In genomic region chr5:137455866-137456591, GRCm38 (mm10) we compare ENCODE assay signal across 9 mouse cellular contexts. TPM values are rescaled to one million over a fixed set of nuclear protein-coding genes. Genes with fewer than 3 reads are reported as not detected.
A peak's percentile ranks its signal among the peaks of the same experiment; 100 is the strongest.
DNase-seq lines count a peak whose midpoint lies in the region; ATAC-seq and TF ChIP-seq lines count a peak whose summit lies in the region.
"Had no signal": no experiment of that assay in that cellular context is flagged by ENCODE, and none has a peak within 500 bp of the region (broad histone marks: within the 10 kb centered on the region; RNA-seq: fewer than 3 reads in every experiment).

No protein-coding gene starts in this region.

- no peaks in the 10 kb centered on the region for H3K4me1 ChIP-seq in kidney, adult 2 months (ENCODE audit: control insufficient read depth, insufficient read depth, low read length)
- H3K4me1 ChIP-seq in liver, embryonic 11.5 days (replicated peaks; ENCODE audit: control insufficient read depth, insufficient read depth, low read length): no peaks in the 10 kb centered on the region
- H3K4me1 ChIP-seq in forebrain, embryonic 12.5 days: no peaks in the 10 kb centered on the region
- no peaks in the 10 kb centered on the region for H3K4me1 ChIP-seq in hindbrain, embryonic 16.5 days (ENCODE audit: control insufficient read depth, insufficient read depth, low read depth, low read length)
- H3K4me1 ChIP-seq: limb, embryonic 15.5 days had no signal

- peak; percentile 21 for DNase-seq in NIH3T3 (ENCODE audit: low read depth)
- peak; percentile 76 for DNase-seq in kidney, adult 2 months
- no peak for DNase-seq in liver, embryonic 11.5 days (ENCODE audit: low spot score)
- DNase-seq in lung, postnatal 14 days: peak; percentile 18
- no peak for DNase-seq in T-cell, adult 2 months (ENCODE audit: low spot score)
- DNase-seq in heart, adult 11 months: no peak

- no peaks in the 10 kb centered on the region for H3K27me3 ChIP-seq in kidney, adult 2 months (replicated peaks; ENCODE audit: control insufficient read depth, insufficient read depth, low read length)
- H3K27me3 ChIP-seq in liver, embryonic 11.5 days (replicated peaks; ENCODE audit: control insufficient read depth, insufficient read depth, low read length): no peaks in the 10 kb centered on the region
- H3K27me3 ChIP-seq in forebrain, embryonic 12.5 days: no peaks in the 10 kb centered on the region
- H3K27me3 ChIP-seq in hindbrain, embryonic 16.5 days (replicated peaks; ENCODE audit: control insufficient read depth, insufficient read depth, low read length): no peaks in the 10 kb centered on the region
- H3K27me3 ChIP-seq: limb, embryonic 15.5 days had no signal

- H3K36me3 ChIP-seq in kidney, adult 2 months (ENCODE audit: control insufficient read depth, insufficient read depth, low read length): no peaks in the 10 kb centered on the region
- no peaks in the 10 kb centered on the region for H3K36me3 ChIP-seq in liver, embryonic 11.5 days (ENCODE audit: control insufficient read depth, insufficient read depth, low read length)
- H3K36me3 ChIP-seq in forebrain, embryonic 12.5 days (replicated peaks): no peaks in the 10 kb centered on the region
- no peaks in the 10 kb centered on the region for H3K36me3 ChIP-seq in hindbrain, embryonic 16.5 days (ENCODE audit: control insufficient read depth, insufficient read depth, low read length)
- H3K36me3 ChIP-seq: limb, embryonic 15.5 days had no signal

- H3K4me3 ChIP-seq in kidney, adult 2 months (ENCODE audit: insufficient read depth, low read depth, low read length): no peak overlapping the region
- no peak overlapping the region for H3K4me3 ChIP-seq in liver, embryonic 11.5 days (ENCODE audit: low read depth, low read length)
- H3K4me3 ChIP-seq in forebrain, embryonic 12.5 days (replicated peaks): no peak overlapping the region
- H3K4me3 ChIP-seq in hindbrain, embryonic 16.5 days (ENCODE audit: low read length): no peak overlapping the region
- H3K4me3 ChIP-seq: limb, embryonic 15.5 days had no signal

- no peak overlapping the region for H3K4me2 ChIP-seq in liver, embryonic 11.5 days
- no peak overlapping the region for H3K4me2 ChIP-seq in forebrain, embryonic 12.5 days
- H3K4me2 ChIP-seq in hindbrain, embryonic 16.5 days (ENCODE audit: low read length): no peak overlapping the region
- H3K4me2 ChIP-seq: limb, embryonic 15.5 days had no signal

- 0 out of 2 replicates have a peak overlapping the region, but pooled peaks have one; percentile 24 for H3K27ac ChIP-seq in kidney, adult 2 months (ENCODE audit: insufficient read depth, low read depth, low read length)
- H3K27ac ChIP-seq in liver, embryonic 11.5 days (ENCODE audit: low read depth, low read length): no peak overlapping the region
- H3K27ac ChIP-seq in forebrain, embryonic 12.5 days: no peak overlapping the region
- H3K27ac ChIP-seq in hindbrain, embryonic 16.5 days (ENCODE audit: low read depth, low read length): no peak overlapping the region
- H3K27ac ChIP-seq: limb, embryonic 15.5 days had no signal

- TF ChIP-seq POLR2A in kidney, adult 2 months (IDR thresholded peaks at IDR 0.05; ENCODE audit: low read depth, low read length): no peak

- H3K9ac ChIP-seq in liver, embryonic 11.5 days (ENCODE audit: low read depth, low read length): no peak overlapping the region
- H3K9ac ChIP-seq in forebrain, embryonic 12.5 days: no peak overlapping the region
- no peak overlapping the region; the same call in 1 of the 2 replicates for H3K9ac ChIP-seq in hindbrain, embryonic 16.5 days (ENCODE audit: low read depth, low read length)
- H3K9ac ChIP-seq: limb, embryonic 15.5 days had no signal

- ATAC-seq in liver, embryonic 11.5 days (replicated peaks; ENCODE audit: low FRiP score): peak; percentile 61
- no peak for ATAC-seq in forebrain, embryonic 12.5 days (ENCODE audit: low FRiP score)
- ATAC-seq in hindbrain, embryonic 16.5 days: no peak

- 0 out of 2 replicates have a peak, but pooled peaks have one; percentile 8 for TF ChIP-seq CTCF in kidney, adult 2 months (conservative IDR thresholded peaks at IDR 0.05; ENCODE audit: insufficient read depth, insufficient read length, low read depth, low read length)

- WGBS in kidney, adult 2 months: 23% methylated on average over 7 of the region's 7 CpGs
- WGBS in liver, embryonic 11.5 days: 48% methylated on average over 7 of the region's 7 CpGs
- WGBS in forebrain, embryonic 12.5 days: 71% methylated on average over 7 of the region's 7 CpGs
- WGBS in hindbrain, embryonic 16.5 days: 62% methylated on average over 7 of the region's 7 CpGs

- no peaks in the 10 kb centered on the region for H3K9me3 ChIP-seq in liver, embryonic 11.5 days (ENCODE audit: control insufficient read depth, low read length)
- no peaks in the 10 kb centered on the region for H3K9me3 ChIP-seq in forebrain, embryonic 12.5 days
- no peaks in the 10 kb centered on the region for H3K9me3 ChIP-seq in hindbrain, embryonic 16.5 days (ENCODE audit: control insufficient read depth, low read length)
- H3K9me3 ChIP-seq: limb, embryonic 15.5 days had no signal

RNA-seq across cellular contexts. Expression of gene Zan, which starts 20.8 kb away (rescaled TPM):
- 0.16 and 0.19 TPM in 2 replicates for polyA plus RNA-seq in kidney, adult 2 months (2012; rRNA removed)
- 0.39 and 0.49 TPM in 2 replicates for polyA plus RNA-seq in liver, embryonic 11.5 days (2014; fragmentation: Nextera tagmentation; extraction: Ambion mirVana)
- polyA plus RNA-seq in forebrain, embryonic 12.5 days (2016; fragmentation: Nextera tagmentation; extraction: Ambion mirVana): 0.09 TPM in 2 replicates
- polyA plus RNA-seq in hindbrain, embryonic 16.5 days (2015; fragmentation: Nextera tagmentation; extraction: Ambion mirVana): 0.19 and 0.24 TPM in 2 replicates

RNA-seq across cellular contexts. Expression of gene Pop7, which starts 46.3 kb away (rescaled TPM):
- polyA plus RNA-seq in kidney, adult 2 months (2012; rRNA removed): 38.9 and 39.1 TPM in 2 replicates
- polyA plus RNA-seq in liver, embryonic 11.5 days (2014; fragmentation: Nextera tagmentation; extraction: Ambion mirVana): 61.4 and 70.6 TPM in 2 replicates
- 61.6 and 62.1 TPM in 2 replicates for polyA plus RNA-seq in forebrain, embryonic 12.5 days (2016; fragmentation: Nextera tagmentation; extraction: Ambion mirVana)
- polyA plus RNA-seq in hindbrain, embryonic 16.5 days (2015; fragmentation: Nextera tagmentation; extraction: Ambion mirVana): 79.3 and 87.0 TPM in 2 replicates

Comparison
In these comparisons a context has a peak if more than half of its experiments do, and no peak if none do; other contexts are left out.
1. DNase-seq: peak in NIH3T3 (single experiment), kidney, adult 2 months (single experiment) and lung, postnatal 14 days (single experiment); none in liver, embryonic 11.5 days (single experiment), T-cell, adult 2 months (single experiment) and heart, adult 11 months (single experiment).